Mouse (Mus musculus) midbrain, embryonic 15.5 days (tissue): Measurements from ENCODE around the gene Col6a1. TPM values are rescaled to one million over a fixed set of nuclear protein-coding genes. Genes with fewer than 3 reads are reported as not detected.

Experiments used
- ATAC-seq: fragments of 200-750 bp; cut with Nextera tagmentation; replicated peaks from 2 replicates; pipeline ENCODE4 v1.8.0; 2017; ENCODE audit warnings: moderate TSS enrichment
- H3K27ac ChIP-seq: fragments of 300-500 bp; sonication (generic); 2 replicates; pipeline ENCODE4 v1.5.1; 2015; ENCODE audit warnings: mild to moderate bottlenecking, inconsistent platforms
- H3K27me3 ChIP-seq: fragments of 300-500 bp; sonication (generic); replicated peaks from 2 replicates; pipeline ENCODE4 v1.6.1; 2015; ENCODE audit warnings: inconsistent platforms
- H3K36me3 ChIP-seq: fragments of 300-500 bp; sonication (generic); replicated peaks from 2 replicates; pipeline ENCODE4 v1.6.1; 2015; ENCODE audit warnings: inconsistent platforms
- H3K4me1 ChIP-seq: fragments of 300-500 bp; sonication (generic); 2 replicates; pipeline ENCODE4 v1.6.1; 2015; ENCODE audit warnings: inconsistent platforms
- H3K4me2 ChIP-seq: fragments of 300-500 bp; sonication (generic); 2 replicates; pipeline ENCODE4 v1.6.1; 2015; ENCODE audit warnings: inconsistent platforms, mild to moderate bottlenecking, moderate library complexity
- H3K4me3 ChIP-seq: fragments of 300-500 bp; sonication (generic); 2 replicates; pipeline ENCODE4 v1.5.1; 2015; ENCODE audit warnings: mild to moderate bottlenecking, inconsistent platforms
- H3K9ac ChIP-seq: fragments of 300-500 bp; sonication (generic); 2 replicates; pipeline ENCODE4 v1.6.1; 2015; ENCODE audit warnings: mild to moderate bottlenecking, inconsistent platforms
- H3K9me3 ChIP-seq: fragments of 300-500 bp; sonication (generic); 2 replicates; pipeline ENCODE4 v1.6.1; 2016; ENCODE audit warnings: inconsistent platforms
- WGBS: fragments of 180-500 bp; shearing (Covaris S2); methylation state at CpG from one replicate; pipeline ENCODE4 v1.1.7; 2015; ENCODE audit warnings: mixed read lengths; 5-methylcytosine and 5-hydroxymethylcytosine counted together
- polyA plus RNA-seq: library from polyadenylated mRNA; unstranded; fragments of >200 nt; fragmentation: Nextera tagmentation; extraction: Ambion mirVana; gene quantifications from 2 replicates; pipeline ENCODE4 v1.2.1, GENCODE M21; 2015

Col6a1 gene
- polyA plus RNA-seq, 1 experiment from 2014 or later = 20.0 TPM

GRCm38 (mm10) chr10:76733677-76734068 is 7.7 kb upstream of the Col6a1 start:
- Histone ChIP-seq H3K4me1 (peaks cover 14% of the 10 kb centered on the region), H3K4me2 (peak overlapping the region; percentile 28), H3K9ac (peak overlapping the region; percentile 24; the same call in 1 of the 2 replicates), H3K27me3 (no peaks in the 10 kb centered on the region), H3K4me3 (no peak overlapping the region), H3K9me3 (no peaks in the 10 kb centered on the region), H3K27ac (no peak overlapping the region), H3K36me3 (no peaks in the 10 kb centered on the region)
- ATAC-seq = no peak; the same call in 1 of the 2 replicates
- 47% methylated on average over 3 of the region's 3 CpGs for whole genome bisulfite sequencing

GRCm38 (mm10) chr10:76732881-76733676 is 7.1 kb upstream of the Col6a1 start:
- WGBS = 21% methylated on average over 17 of the region's 17 CpGs
- no peaks in the 10 kb centered on the region for H3K9me3 ChIP-seq
- no peak overlapping the region for H3K4me3 ChIP-seq
- H3K4me1 ChIP-seq = peaks cover 14% of the 10 kb centered on the region
- H3K9ac ChIP-seq = peak overlapping the region; percentile 24; the same call in 1 of the 2 replicates
- H3K4me2 ChIP-seq = peak overlapping the region; percentile 28
- no peak overlapping the region for H3K27ac ChIP-seq
- H3K36me3 ChIP-seq = no peaks in the 10 kb centered on the region
- no peaks in the 10 kb centered on the region for H3K27me3 ChIP-seq
- ATAC-seq = peak; percentile 83

- Histone ChIP-seq H3K4me3 (no peak overlapping the region), H3K9me3 (no peaks in the 10 kb centered on the region), H3K9ac (no peak overlapping the region), H3K36me3 (no peaks in the 10 kb centered on the region), H3K27me3 (no peaks in the 10 kb centered on the region), H3K4me1 (peaks cover 14% of the 10 kb centered on the region), H3K4me2 (no peak overlapping the region), H3K27ac (no peak overlapping the region)
- 68% methylated on average over 6 of the region's 6 CpGs for WGBS
- ATAC-seq = no peak
These were observed 6.4 kb upstream of the Col6a1 start for GRCm38 (mm10) chr10:76732391-76732790.

GRCm38 (mm10) chr10:76731621-76732239 is 5.8 kb upstream of the Col6a1 start:
- Histone ChIP-seq H3K9ac (no peak overlapping the region), H3K9me3 (no peaks in the 10 kb centered on the region), H3K4me1 (peaks cover 14% of the 10 kb centered on the region), H3K27me3 (no peaks in the 10 kb centered on the region), H3K36me3 (no peaks in the 10 kb centered on the region), H3K4me2 (no peak overlapping the region), H3K4me3 (no peak overlapping the region), H3K27ac (no peak overlapping the region)
- 67% methylated on average over 20 of the region's 20 CpGs for WGBS
- ATAC-seq = no peak

- Histone ChIP-seq H3K9me3 (no peaks in the 10 kb centered on the region), H3K4me2 (no peak overlapping the region), H3K4me1 (peaks cover 14% of the 10 kb centered on the region), H3K27me3 (no peaks in the 10 kb centered on the region), H3K4me3 (no peak overlapping the region), H3K36me3 (no peaks in the 10 kb centered on the region), H3K9ac (no peak overlapping the region), H3K27ac (no peak overlapping the region)
- WGBS = 78% methylated on average over 19 of the region's 19 CpGs
- no peak for ATAC-seq
These were observed 4.0 kb upstream of the Col6a1 start for GRCm38 (mm10) chr10:76729631-76730620.

- Histone ChIP-seq H3K4me1 (peaks cover 9% of the 10 kb centered on the region), H3K9me3 (no peaks in the 10 kb centered on the region), H3K9ac (no peak overlapping the region), H3K4me3 (no peak overlapping the region), H3K27ac (no peak overlapping the region), H3K27me3 (no peaks in the 10 kb centered on the region), H3K36me3 (no peaks in the 10 kb centered on the region), H3K4me2 (no peak overlapping the region)
- no peak for ATAC-seq
- WGBS = 16% methylated on average over 11 of the region's 11 CpGs
These were observed 2.4 kb upstream of the Col6a1 start for GRCm38 (mm10) chr10:76728369-76728768.

GRCm38 (mm10) chr10:76727301-76727700 is 1.3 kb upstream of the Col6a1 start:
- no peak overlapping the region for H3K27ac ChIP-seq
- H3K9ac ChIP-seq = no peak overlapping the region
- no peaks in the 10 kb centered on the region for H3K36me3 ChIP-seq
- H3K27me3 ChIP-seq = no peaks in the 10 kb centered on the region
- ATAC-seq = no peak
- H3K4me3 ChIP-seq = no peak overlapping the region
- no peak overlapping the region for H3K4me2 ChIP-seq
- no peaks in the 10 kb centered on the region for H3K9me3 ChIP-seq
- 85% methylated on average over 7 of the region's 7 CpGs for WGBS
- H3K4me1 ChIP-seq = no peaks in the 10 kb centered on the region

- Histone ChIP-seq H3K27ac (no peak overlapping the region), H3K9ac (no peak overlapping the region), H3K9me3 (no peaks in the 10 kb centered on the region), H3K4me1 (no peaks in the 10 kb centered on the region), H3K4me2 (no peak overlapping the region), H3K27me3 (no peaks in the 10 kb centered on the region), H3K4me3 (no peak overlapping the region), H3K36me3 (no peaks in the 10 kb centered on the region)
- WGBS = 97% methylated on average over 4 of the region's 4 CpGs
- ATAC-seq = no peak
These were observed 898 bp upstream of the Col6a1 start for GRCm38 (mm10) chr10:76726866-76727265.

- Histone ChIP-seq H3K27ac (no peak overlapping the region), H3K4me2 (no peak overlapping the region), H3K9me3 (no peaks in the 10 kb centered on the region), H3K9ac (no peak overlapping the region), H3K4me3 (no peak overlapping the region), H3K36me3 (no peaks in the 10 kb centered on the region), H3K27me3 (no peaks in the 10 kb centered on the region), H3K4me1 (no peaks in the 10 kb centered on the region)
- ATAC-seq = no peak
- WGBS = 93% methylated on average over 2 of the region's 2 CpGs
These were observed 871 bp downstream of the Col6a1 start for GRCm38 (mm10) chr10:76725097-76725496.

- Histone ChIP-seq H3K4me3 (no peak overlapping the region), H3K9me3 (no peaks in the 10 kb centered on the region), H3K9ac (no peak overlapping the region), H3K27me3 (no peaks in the 10 kb centered on the region), H3K27ac (no peak overlapping the region), H3K4me2 (no peak overlapping the region), H3K4me1 (no peaks in the 10 kb centered on the region), H3K36me3 (no peaks in the 10 kb centered on the region)
- ATAC-seq = no peak
- 53% methylated on average over 5 of the region's 5 CpGs for WGBS
These were observed 1.7 kb downstream of the Col6a1 start for GRCm38 (mm10) chr10:76724231-76724736.

- Histone ChIP-seq H3K4me3 (no peak overlapping the region), H3K4me2 (no peak overlapping the region), H3K27ac (no peak overlapping the region), H3K9ac (no peak overlapping the region), H3K4me1 (no peaks in the 10 kb centered on the region), H3K27me3 (no peaks in the 10 kb centered on the region), H3K36me3 (no peaks in the 10 kb centered on the region), H3K9me3 (no peaks in the 10 kb centered on the region)
- ATAC-seq = no peak
- 88% methylated on average over 18 of the region's 18 CpGs for WGBS
These were observed 3.1 kb downstream of the Col6a1 start for GRCm38 (mm10) chr10:76722751-76723450.
